Mouse (Mus musculus) spleen, adult 2 months (tissue): ENCODE data around the gene Washc1.

Source experiments
- CTCF ChIP-seq: fragments of 200-500 bp; IDR thresholded peaks from 2 replicates; pipeline ENCODE4 v1.5.1; 2011; ENCODE audit warnings: mild to moderate bottlenecking, inconsistent platforms; ENCODE audit not compliant: insufficient read depth, insufficient read length, insufficient replicate concordance; ENCODE audit errors: extremely low read depth
- POLR2A ChIP-seq: fragments of 200-500 bp; IDR thresholded peaks from 2 replicates; pipeline ENCODE4 v1.6.1; 2011; ENCODE audit warnings: low read depth, low read length, inconsistent platforms

DNA sequence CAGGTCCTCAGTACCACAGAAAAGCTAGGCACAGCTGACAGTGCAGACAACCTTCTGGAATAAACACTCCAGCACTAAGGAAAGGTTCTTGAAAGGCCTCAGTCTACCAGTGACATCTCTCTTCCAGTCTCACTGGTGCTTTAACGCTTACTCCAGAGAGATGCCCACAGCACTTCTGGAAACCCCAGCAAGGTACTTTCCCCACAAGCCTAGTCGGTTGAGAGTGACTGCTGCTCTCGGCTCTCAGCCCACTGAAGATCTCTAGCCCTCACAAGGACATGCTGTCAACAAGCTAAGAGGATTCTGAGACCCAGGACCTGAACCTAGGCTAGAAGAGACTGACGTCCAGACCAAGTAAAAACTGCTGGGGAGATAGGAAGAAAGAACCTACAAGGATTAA lies 46.2 kb upstream of the Washc1 start:
- TF ChIP-seq POLR2A = no peak
- no peak for TF ChIP-seq CTCF
